8 mouse cellular contexts compared by ENCODE assay signal in the genomic region with DNA sequence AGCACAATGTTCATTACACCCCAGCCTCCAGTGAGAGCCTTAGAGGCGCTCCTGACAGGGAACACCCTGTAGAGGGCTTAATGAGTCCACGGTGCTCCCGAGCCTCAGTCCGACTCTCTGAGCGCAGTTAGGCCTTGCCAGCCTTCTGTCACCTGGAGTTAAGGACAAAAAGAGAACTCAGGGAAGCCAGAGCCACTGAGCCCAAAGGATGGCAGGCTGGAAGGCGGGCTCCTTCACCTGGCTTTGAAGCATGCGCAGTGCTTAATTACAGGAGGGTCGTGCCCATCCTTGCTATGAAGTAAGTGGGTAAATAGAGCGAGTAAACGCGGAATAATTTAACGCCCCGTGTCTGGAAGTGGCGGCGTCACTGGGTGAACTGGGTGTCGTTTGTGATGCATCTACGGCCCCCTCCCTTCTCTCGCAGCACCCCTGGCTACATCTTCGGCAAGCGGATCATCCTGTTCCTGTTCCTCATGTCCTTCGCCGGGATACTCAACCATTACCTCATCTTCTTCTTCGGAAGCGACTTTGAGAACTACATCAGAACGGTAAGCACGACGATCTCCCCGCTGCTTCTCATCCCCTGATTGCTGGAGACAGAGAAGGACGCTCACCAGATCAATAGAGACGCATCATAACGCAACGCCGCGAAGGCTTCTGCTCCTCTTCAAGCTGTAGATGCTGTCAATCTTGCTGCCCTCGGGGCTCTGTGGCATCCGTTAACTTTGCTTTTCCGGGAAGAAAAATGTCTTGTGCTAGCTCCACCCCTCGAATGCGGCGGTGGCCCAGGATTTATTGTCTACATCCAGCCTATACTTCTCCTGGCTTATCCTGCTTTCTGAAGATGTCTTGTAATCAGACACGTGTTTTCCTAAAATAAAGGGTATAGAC. TPM values are rescaled to one million over a fixed set of nuclear protein-coding genes. Genes with fewer than 3 reads are reported as not detected.
DNase-seq lines count a peak whose midpoint lies in the region; ATAC-seq and TF ChIP-seq lines count a peak whose summit lies in the region.

No protein-coding gene starts in this region.

- H3K27me3 ChIP-seq in hindbrain, embryonic 10.5 days (ENCODE audit: insufficient read depth, poor library complexity, severe bottlenecking), result peaks cover 20% of the 10 kb centered on the region
- H3K27me3 ChIP-seq in limb, embryonic 15.5 days, result 0 out of 2 replicates have a peak, but pooled peaks cover 3% of the 10 kb centered on the region
- no peaks in the 10 kb centered on the region for H3K27me3 ChIP-seq in stomach, postnatal 0 days (ENCODE audit: control insufficient read depth, insufficient read depth, low read length)

- no peak overlapping the region for H3K9ac ChIP-seq in limb, embryonic 15.5 days
- peak overlapping the region; percentile 0; the same call in 1 of the 2 replicates for H3K9ac ChIP-seq in stomach, postnatal 0 days (ENCODE audit: low read length)

- DNase-seq in lung, adult 2 months, result no peak
- DNase-seq in lung, postnatal 10 days, result no peak
- DNase-seq in cerebellum, postnatal 25 days, result peak; percentile 43 to 50
- DNase-seq in hindbrain, embryonic 10.5 days (ENCODE audit: low spot score), result peak; percentile 31
- DNase-seq in stomach, postnatal 0 days (ENCODE audit: low spot score), result no peak
- no peak for DNase-seq in adrenal gland, adult 8-10 months
- no peak for DNase-seq in ovary, postnatal 36 days (ENCODE audit: low spot score)

- H3K4me3 ChIP-seq in lung, adult 2 months (replicated peaks; ENCODE audit: extremely low read depth, low read depth, low read length), result peak overlapping the region; percentile 36
- H3K4me3 ChIP-seq in hindbrain, embryonic 10.5 days, result peak overlapping the region; percentile 47
- peak overlapping the region; percentile 32 for H3K4me3 ChIP-seq in limb, embryonic 15.5 days
- peak overlapping the region; percentile 29 for H3K4me3 ChIP-seq in stomach, postnatal 0 days (ENCODE audit: low read depth, low read length)

- no peak for TF ChIP-seq POLR2A in lung, adult 2 months (IDR thresholded peaks at IDR 0.05; ENCODE audit: borderline replicate concordance, extremely low read depth, low read depth, low read length)

- H3K36me3 ChIP-seq in hindbrain, embryonic 10.5 days, result no peaks in the 10 kb centered on the region
- no peaks in the 10 kb centered on the region for H3K36me3 ChIP-seq in limb, embryonic 15.5 days
- no peaks in the 10 kb centered on the region for H3K36me3 ChIP-seq in stomach, postnatal 0 days (ENCODE audit: control insufficient read depth, insufficient read depth, low read length)

- 0 out of 2 replicates have a peak, but pooled peaks have one; percentile 15 for TF ChIP-seq CTCF in lung, adult 2 months (IDR thresholded peaks at IDR 0.05; ENCODE audit: insufficient read depth, low read length)
- TF ChIP-seq CTCF in stomach, postnatal 0 days (IDR thresholded peaks at IDR 0.05; ENCODE audit: low read depth), result peak; percentile 50

- peak overlapping the region; percentile 47 for H3K4me2 ChIP-seq in limb, embryonic 15.5 days
- peak overlapping the region; percentile 48 for H3K4me2 ChIP-seq in stomach, postnatal 0 days (replicated peaks; ENCODE audit: low read depth)

- 35% methylated on average over 41 of the region's 41 CpGs for WGBS in lung, adult 2 months
- WGBS in hindbrain, embryonic 10.5 days, result 23% methylated on average over 41 of the region's 41 CpGs
- WGBS in limb, embryonic 15.5 days, result 27% methylated on average over 41 of the region's 41 CpGs
- whole genome bisulfite sequencing in stomach, postnatal 0 days, result 26% methylated on average over 41 of the region's 41 CpGs

- peak overlapping the region; percentile 57; the same call in 1 of the 2 replicates for H3K27ac ChIP-seq in hindbrain, embryonic 10.5 days
- H3K27ac ChIP-seq in limb, embryonic 15.5 days, result no peak overlapping the region
- H3K27ac ChIP-seq in stomach, postnatal 0 days (replicated peaks), result no peak overlapping the region

- H3K4me1 ChIP-seq in lung, adult 2 months (ENCODE audit: control insufficient read depth, insufficient read depth, low read length), result no peaks in the 10 kb centered on the region
- peaks cover 24% of the 10 kb centered on the region for H3K4me1 ChIP-seq in hindbrain, embryonic 10.5 days (replicated peaks)
- peaks cover 9% of the 10 kb centered on the region; the same call in 1 of the 2 replicates for H3K4me1 ChIP-seq in limb, embryonic 15.5 days
- no peaks in the 10 kb centered on the region for H3K4me1 ChIP-seq in stomach, postnatal 0 days (replicated peaks; ENCODE audit: control insufficient read depth, insufficient read depth)

- no peak for TF ChIP-seq EP300 in stomach, postnatal 0 days (optimal IDR thresholded peaks at IDR 0.05)

- no peak for ATAC-seq in limb, embryonic 15.5 days (ENCODE audit: insufficient number of reproducible peaks, low FRiP score, low TSS enrichment, low read depth)
- ATAC-seq in stomach, postnatal 0 days (ENCODE audit: low FRiP score, low TSS enrichment), result 0 out of 2 replicates have a peak, but pooled peaks have one; percentile 40

- H3K9me3 ChIP-seq in hindbrain, embryonic 10.5 days, result peaks cover 7% of the 10 kb centered on the region; the same call in 1 of the 2 replicates
- no peaks in the 10 kb centered on the region for H3K9me3 ChIP-seq in limb, embryonic 15.5 days
- no peaks in the 10 kb centered on the region for H3K9me3 ChIP-seq in stomach, postnatal 0 days (ENCODE audit: control insufficient read depth, low read length)

RNA-seq across cellular contexts. Expression of gene Alox5ap, which starts 22.8 kb away (rescaled TPM):
- 65.9 and 104 TPM in 2 replicates for polyA plus RNA-seq in lung, adult 2 months (2012; rRNA removed)
- 5.1 and 7.5 TPM in 2 replicates for polyA plus RNA-seq in hindbrain, embryonic 10.5 days (2016; fragmentation: Nextera tagmentation; extraction: Ambion mirVana)
- 23.8 and 25.3 TPM in 2 replicates for polyA plus RNA-seq in limb, embryonic 15.5 days (2015; fragmentation: Nextera tagmentation; extraction: Ambion mirVana)
- polyA plus RNA-seq in stomach, postnatal 0 days (2015; fragmentation: Nextera tagmentation; extraction: Ambion mirVana), result 8.2 and 9.3 TPM in 2 replicates
- total RNA-seq in adrenal gland, adult 8-10 months (2022), result 10 to 100 TPM; 14.1 to 24.7 (median 21.0) TPM

Comparison
In these comparisons a context has a peak if more than half of its experiments do, and no peak if none do; other contexts are left out.
1. DNase-seq: peak in cerebellum, postnatal 25 days (2 of 2) and hindbrain, embryonic 10.5 days (single experiment); none in lung, adult 2 months (single experiment), lung, postnatal 10 days (single experiment), stomach, postnatal 0 days (single experiment), adrenal gland, adult 8-10 months (single experiment) and ovary, postnatal 36 days (single experiment).
2. Peak in every context shown above with its lines, with median percentiles within 50 percentile points of each other: H3K4me3 ChIP-seq.